Mouse (Mus musculus): Measurements from ENCODE around the gene Ttc28. TPM values are rescaled to one million over a fixed set of nuclear protein-coding genes. Genes with fewer than 3 reads are reported as not detected.

Ttc28 gene
- polyA plus RNA-seq, 1 experiment from 2014 or later: 4.2 TPM

DNA sequence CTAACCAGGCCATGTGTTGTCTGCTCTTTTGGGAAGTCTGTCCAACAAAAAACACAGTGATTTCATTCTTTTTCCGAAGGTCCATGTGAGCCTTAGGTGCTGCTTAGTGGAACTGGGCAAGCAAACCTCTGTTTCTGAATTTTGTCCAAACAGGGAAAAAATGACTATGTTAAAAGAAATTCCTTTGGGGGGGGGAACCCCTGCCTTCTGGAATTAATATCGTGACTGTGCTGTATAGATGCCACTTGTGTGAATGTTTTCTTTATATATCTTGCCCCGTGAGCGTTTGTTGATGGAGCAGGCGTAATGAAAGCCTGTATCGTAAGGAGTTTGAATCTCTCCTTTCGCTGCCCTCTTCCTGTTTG lies 127.5 kb downstream of the Ttc28 start:
- no peaks in the 10 kb centered on the region for H3K9me3 ChIP-seq (ENCODE audit: control insufficient read depth, low read length)
- H3K4me2 ChIP-seq (ENCODE audit: low read depth, low read length): no peak overlapping the region
- no peak overlapping the region for H3K9ac ChIP-seq (ENCODE audit: low read depth, low read length)
- peaks cover 13% of the 10 kb centered on the region; the same call in 1 of the 2 replicates for H3K4me1 ChIP-seq (ENCODE audit: control insufficient read depth, insufficient read depth, low read length)
- H3K27me3 ChIP-seq (replicated peaks; ENCODE audit: control insufficient read depth, insufficient read depth, low read length): no peaks in the 10 kb centered on the region
- no peaks in the 10 kb centered on the region for H3K36me3 ChIP-seq (ENCODE audit: control insufficient read depth, insufficient read depth, low read length)
- ATAC-seq: no peak
- no peak overlapping the region for H3K27ac ChIP-seq (ENCODE audit: low read length)
- 55% methylated on average over 7 of the region's 7 CpGs for WGBS
- H3K4me3 ChIP-seq (ENCODE audit: low read length): no peak overlapping the region

DNA sequence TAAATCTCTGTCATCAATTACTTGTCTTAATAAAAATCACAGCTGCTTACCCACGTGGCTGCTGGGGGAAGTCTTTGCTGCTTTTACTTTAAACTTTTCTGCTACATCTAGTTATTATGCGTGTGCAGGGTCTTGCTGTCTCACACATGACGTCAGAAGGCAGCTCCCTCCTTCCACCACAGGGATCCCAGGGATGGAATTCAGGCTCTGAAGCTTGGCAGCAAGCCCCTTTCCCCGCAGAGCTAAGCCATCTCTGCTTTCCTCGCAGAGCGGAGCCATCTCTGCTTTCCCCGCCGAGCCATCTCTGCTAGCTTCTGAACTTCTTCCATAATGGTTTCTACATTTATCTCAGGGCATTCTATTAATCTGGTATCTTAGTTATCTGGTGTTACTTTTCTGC lies 128.3 kb downstream of the Ttc28 start:
- H3K9me3 ChIP-seq (ENCODE audit: control insufficient read depth, low read length): no peaks in the 10 kb centered on the region
- H3K27me3 ChIP-seq (replicated peaks; ENCODE audit: control insufficient read depth, insufficient read depth, low read length): no peaks in the 10 kb centered on the region
- H3K27ac ChIP-seq (ENCODE audit: low read length): no peak overlapping the region
- no peaks in the 10 kb centered on the region for H3K36me3 ChIP-seq (ENCODE audit: control insufficient read depth, insufficient read depth, low read length)
- H3K9ac ChIP-seq (ENCODE audit: low read depth, low read length): no peak overlapping the region
- no peak overlapping the region for H3K4me3 ChIP-seq (ENCODE audit: low read length)
- H3K4me2 ChIP-seq (ENCODE audit: low read depth, low read length): no peak overlapping the region
- ATAC-seq: no peak
- peaks cover 18% of the 10 kb centered on the region; the same call in 1 of the 2 replicates for H3K4me1 ChIP-seq (ENCODE audit: control insufficient read depth, insufficient read depth, low read length)
- 61% methylated on average over 8 of the region's 8 CpGs for WGBS

DNA sequence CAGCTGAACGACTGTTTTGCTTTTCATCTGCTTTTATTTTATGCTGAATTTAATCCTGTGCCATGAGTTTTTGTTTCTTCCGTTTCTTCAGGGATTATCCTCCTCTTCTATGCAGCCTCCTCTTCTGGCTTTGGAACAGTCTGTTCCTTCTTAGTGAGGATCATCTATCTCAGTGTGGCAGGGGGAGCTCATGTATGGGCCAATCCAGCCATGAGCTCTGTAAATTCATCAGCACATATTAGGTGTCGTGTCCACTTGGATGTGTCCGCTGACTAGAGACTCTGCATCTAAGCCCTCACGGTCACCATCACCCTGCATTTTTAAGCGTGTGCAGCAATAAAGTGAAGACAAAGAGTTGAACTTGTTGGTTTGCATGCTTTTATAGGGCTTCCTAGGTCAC lies 128.8 kb downstream of the Ttc28 start:
- WGBS: 81% methylated on average over 6 of the region's 6 CpGs
- Histone ChIP-seq H3K9me3 (ENCODE audit: control insufficient read depth, low read length) (no peaks in the 10 kb centered on the region), H3K27ac (ENCODE audit: low read length) (no peak overlapping the region), H3K4me1 (ENCODE audit: control insufficient read depth, insufficient read depth, low read length) (peaks cover 18% of the 10 kb centered on the region; the same call in 1 of the 2 replicates), H3K36me3 (ENCODE audit: control insufficient read depth, insufficient read depth, low read length) (no peaks in the 10 kb centered on the region), H3K4me3 (ENCODE audit: low read length) (no peak overlapping the region), H3K9ac (ENCODE audit: low read depth, low read length) (no peak overlapping the region), H3K27me3 (replicated peaks; ENCODE audit: control insufficient read depth, insufficient read depth, low read length) (no peaks in the 10 kb centered on the region), H3K4me2 (ENCODE audit: low read depth, low read length) (no peak overlapping the region)
- no peak for ATAC-seq

DNA sequence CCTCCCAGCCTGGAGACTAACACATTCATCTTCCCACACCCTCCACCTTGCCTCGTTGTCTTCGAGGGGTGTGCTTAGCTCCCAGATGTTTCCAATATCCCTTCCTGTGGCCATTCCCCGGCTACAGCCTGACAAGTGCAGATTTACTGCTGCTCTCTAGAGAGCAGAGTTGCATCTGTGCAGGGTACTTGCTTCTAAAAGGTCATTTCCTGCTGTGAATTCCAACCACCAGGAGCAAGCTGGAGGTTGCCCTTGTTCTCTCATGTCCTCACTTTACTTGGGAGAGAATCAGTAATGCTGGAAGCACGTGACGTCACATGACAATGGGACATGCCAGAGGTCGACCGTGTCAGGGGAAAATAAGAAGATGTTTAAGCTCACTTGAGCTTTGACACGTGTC lies 131.7 kb downstream of the Ttc28 start:
- WGBS: 32% methylated on average over 8 of the region's 8 CpGs
- H3K27ac ChIP-seq (ENCODE audit: low read length): no peak overlapping the region
- ATAC-seq: peak; percentile 71
- peaks cover 18% of the 10 kb centered on the region; the same call in 1 of the 2 replicates for H3K4me1 ChIP-seq (ENCODE audit: control insufficient read depth, insufficient read depth, low read length)
- H3K9me3 ChIP-seq (ENCODE audit: control insufficient read depth, low read length): no peaks in the 10 kb centered on the region
- no peak overlapping the region for H3K9ac ChIP-seq (ENCODE audit: low read depth, low read length)
- no peak overlapping the region for H3K4me2 ChIP-seq (ENCODE audit: low read depth, low read length)
- no peaks in the 10 kb centered on the region for H3K36me3 ChIP-seq (ENCODE audit: control insufficient read depth, insufficient read depth, low read length)
- H3K27me3 ChIP-seq (replicated peaks; ENCODE audit: control insufficient read depth, insufficient read depth, low read length): no peaks in the 10 kb centered on the region
- no peak overlapping the region for H3K4me3 ChIP-seq (ENCODE audit: low read length)

DNA sequence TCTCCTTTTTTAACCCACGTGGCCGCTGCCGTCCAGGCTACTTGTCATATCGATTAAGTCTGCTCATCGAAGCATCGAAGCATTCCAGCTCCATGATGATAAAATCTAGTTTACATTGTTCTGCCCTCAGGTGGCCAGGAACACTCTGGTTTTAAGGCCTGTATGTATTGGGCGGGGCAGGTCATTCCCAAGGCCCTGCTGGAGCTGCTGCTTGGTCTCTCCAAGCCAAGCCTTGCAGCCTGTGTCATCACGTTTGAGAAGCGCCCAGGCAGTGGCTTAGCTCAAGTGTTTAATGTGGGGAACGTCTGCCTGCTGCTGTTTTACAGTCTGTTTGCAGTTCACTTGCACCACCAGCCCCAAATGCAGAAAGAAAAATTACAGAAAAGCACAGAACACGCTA lies 132.5 kb downstream of the Ttc28 start:
- no peaks in the 10 kb centered on the region for H3K27me3 ChIP-seq (replicated peaks; ENCODE audit: control insufficient read depth, insufficient read depth, low read length)
- H3K36me3 ChIP-seq (ENCODE audit: control insufficient read depth, insufficient read depth, low read length): no peaks in the 10 kb centered on the region
- no peak overlapping the region for H3K4me3 ChIP-seq (ENCODE audit: low read length)
- peaks cover 16% of the 10 kb centered on the region; the same call in 1 of the 2 replicates for H3K4me1 ChIP-seq (ENCODE audit: control insufficient read depth, insufficient read depth, low read length)
- H3K27ac ChIP-seq (ENCODE audit: low read length): no peak overlapping the region
- no peak for ATAC-seq
- H3K9me3 ChIP-seq (ENCODE audit: control insufficient read depth, low read length): no peaks in the 10 kb centered on the region
- 43% methylated on average over 11 of the region's 11 CpGs for WGBS
- H3K9ac ChIP-seq (ENCODE audit: low read depth, low read length): no peak overlapping the region
- H3K4me2 ChIP-seq (ENCODE audit: low read depth, low read length): no peak overlapping the region

DNA sequence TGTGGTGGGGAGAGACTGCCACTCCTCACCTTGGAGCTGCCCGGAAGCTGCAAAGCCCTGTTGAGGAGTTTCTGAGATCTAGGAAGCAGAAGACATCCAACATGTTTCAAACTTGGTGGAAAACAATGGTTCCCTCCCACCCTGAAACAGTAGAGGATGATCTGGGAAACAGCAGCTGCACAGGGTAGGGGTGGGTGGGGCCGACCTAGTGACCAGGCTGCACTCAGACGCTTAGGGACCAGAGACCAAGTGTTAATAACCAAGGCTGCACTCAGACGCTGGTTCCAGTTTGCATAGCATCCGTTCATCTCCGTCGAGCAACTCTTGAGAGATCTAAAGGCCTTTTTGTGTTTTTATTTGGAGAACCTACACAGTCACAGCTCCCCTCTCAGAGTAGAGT lies 133.0 kb downstream of the Ttc28 start:
- Histone ChIP-seq H3K9ac (ENCODE audit: low read depth, low read length) (no peak overlapping the region), H3K4me3 (ENCODE audit: low read length) (no peak overlapping the region), H3K9me3 (ENCODE audit: control insufficient read depth, low read length) (no peaks in the 10 kb centered on the region), H3K27me3 (replicated peaks; ENCODE audit: control insufficient read depth, insufficient read depth, low read length) (no peaks in the 10 kb centered on the region), H3K27ac (ENCODE audit: low read length) (no peak overlapping the region), H3K4me2 (ENCODE audit: low read depth, low read length) (no peak overlapping the region), H3K4me1 (ENCODE audit: control insufficient read depth, insufficient read depth, low read length) (peaks cover 18% of the 10 kb centered on the region; the same call in 1 of the 2 replicates), H3K36me3 (ENCODE audit: control insufficient read depth, insufficient read depth, low read length) (no peaks in the 10 kb centered on the region)
- no peak; the same call in 1 of the 2 replicates for ATAC-seq
- 49% methylated on average over 7 of the region's 7 CpGs for WGBS

DNA sequence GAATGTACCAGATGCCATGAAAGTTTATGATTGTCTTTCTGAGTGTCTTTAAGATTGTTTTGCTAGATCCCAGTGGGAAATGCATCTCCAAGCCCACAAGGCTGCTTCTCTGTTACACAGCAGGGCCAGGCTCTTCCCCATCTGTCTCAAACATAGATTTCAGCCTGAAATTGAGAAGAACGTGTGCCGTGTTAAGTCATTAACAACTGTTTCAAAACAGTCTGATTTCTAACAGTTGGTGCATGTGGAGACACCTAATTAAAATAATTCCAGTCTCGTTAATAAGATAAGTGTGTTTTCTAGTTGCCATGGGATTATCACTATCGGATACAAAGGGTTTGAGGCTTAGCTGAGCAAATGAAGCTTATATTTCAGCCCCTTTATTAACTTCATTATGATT lies 135.4 kb downstream of the Ttc28 start:
- H3K9me3 ChIP-seq (ENCODE audit: control insufficient read depth, low read length): no peaks in the 10 kb centered on the region
- WGBS: 86% methylated on average over 4 of the region's 4 CpGs
- H3K4me3 ChIP-seq (ENCODE audit: low read length): no peak overlapping the region
- H3K27me3 ChIP-seq (replicated peaks; ENCODE audit: control insufficient read depth, insufficient read depth, low read length): no peaks in the 10 kb centered on the region
- H3K4me1 ChIP-seq (ENCODE audit: control insufficient read depth, insufficient read depth, low read length): peaks cover 14% of the 10 kb centered on the region; the same call in 1 of the 2 replicates
- no peaks in the 10 kb centered on the region for H3K36me3 ChIP-seq (ENCODE audit: control insufficient read depth, insufficient read depth, low read length)
- ATAC-seq: no peak
- H3K9ac ChIP-seq (ENCODE audit: low read depth, low read length): no peak overlapping the region
- no peak overlapping the region for H3K27ac ChIP-seq (ENCODE audit: low read length)
- no peak overlapping the region for H3K4me2 ChIP-seq (ENCODE audit: low read depth, low read length)

DNA sequence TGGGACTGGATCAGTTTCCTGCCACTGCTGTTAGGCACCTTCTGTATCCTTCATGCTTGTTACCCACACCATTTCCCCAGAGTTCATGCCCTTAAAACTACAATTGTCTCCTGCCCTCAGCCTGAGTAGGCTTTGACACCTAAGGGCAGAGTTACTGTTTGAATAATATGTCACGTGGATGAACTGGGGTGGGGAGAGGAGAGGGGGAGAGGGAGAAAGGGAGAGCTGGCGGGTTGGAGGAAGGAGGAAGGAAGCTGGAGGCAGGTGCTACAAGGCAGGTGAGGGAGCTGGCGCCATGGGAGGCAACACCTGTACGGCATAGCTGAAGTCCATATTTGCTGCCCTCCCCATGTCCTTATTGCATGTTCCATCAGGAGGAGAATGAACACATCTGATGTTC lies 137.7 kb downstream of the Ttc28 start:
- Histone ChIP-seq H3K9me3 (ENCODE audit: control insufficient read depth, low read length) (no peaks in the 10 kb centered on the region), H3K9ac (ENCODE audit: low read depth, low read length) (no peak overlapping the region), H3K4me1 (ENCODE audit: control insufficient read depth, insufficient read depth, low read length) (0 out of 2 replicates have a peak, but pooled peaks cover 5% of the 10 kb centered on the region), H3K36me3 (ENCODE audit: control insufficient read depth, insufficient read depth, low read length) (no peaks in the 10 kb centered on the region), H3K4me2 (ENCODE audit: low read depth, low read length) (no peak overlapping the region), H3K4me3 (ENCODE audit: low read length) (no peak overlapping the region), H3K27me3 (replicated peaks; ENCODE audit: control insufficient read depth, insufficient read depth, low read length) (no peaks in the 10 kb centered on the region), H3K27ac (ENCODE audit: low read length) (no peak overlapping the region)
- WGBS: 59% methylated on average over 4 of the region's 4 CpGs
- ATAC-seq: peak; percentile 80

DNA sequence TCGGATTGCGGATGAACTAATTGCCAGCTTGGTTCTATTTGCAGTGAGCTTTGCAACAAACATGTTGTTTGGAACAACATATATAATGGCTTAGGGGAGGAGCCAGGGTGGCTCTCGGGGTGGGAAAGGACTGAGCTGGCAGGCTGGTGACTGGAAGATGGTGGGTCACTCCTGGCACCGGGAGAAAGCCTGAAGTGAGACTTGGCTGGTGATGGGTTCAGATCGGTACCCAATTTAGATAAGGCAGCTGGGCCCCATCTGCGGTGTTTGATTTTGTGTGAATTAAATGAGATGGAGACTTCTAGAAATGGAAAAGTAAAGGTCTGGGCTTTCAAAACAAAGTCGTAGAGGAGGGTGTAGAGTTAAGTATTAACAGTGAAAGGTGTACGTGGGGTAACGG lies 142.7 kb downstream of the Ttc28 start:
- Histone ChIP-seq H3K27me3 (replicated peaks; ENCODE audit: control insufficient read depth, insufficient read depth, low read length) (no peaks in the 10 kb centered on the region), H3K9ac (ENCODE audit: low read depth, low read length) (no peak overlapping the region), H3K4me1 (ENCODE audit: control insufficient read depth, insufficient read depth, low read length) (peaks cover 9% of the 10 kb centered on the region), H3K4me3 (ENCODE audit: low read length) (no peak overlapping the region), H3K36me3 (ENCODE audit: control insufficient read depth, insufficient read depth, low read length) (no peaks in the 10 kb centered on the region), H3K4me2 (ENCODE audit: low read depth, low read length) (no peak overlapping the region), H3K27ac (ENCODE audit: low read length) (no peak overlapping the region), H3K9me3 (ENCODE audit: control insufficient read depth, low read length) (no peaks in the 10 kb centered on the region)
- ATAC-seq: no peak
- WGBS: 84% methylated on average over 9 of the region's 9 CpGs

DNA sequence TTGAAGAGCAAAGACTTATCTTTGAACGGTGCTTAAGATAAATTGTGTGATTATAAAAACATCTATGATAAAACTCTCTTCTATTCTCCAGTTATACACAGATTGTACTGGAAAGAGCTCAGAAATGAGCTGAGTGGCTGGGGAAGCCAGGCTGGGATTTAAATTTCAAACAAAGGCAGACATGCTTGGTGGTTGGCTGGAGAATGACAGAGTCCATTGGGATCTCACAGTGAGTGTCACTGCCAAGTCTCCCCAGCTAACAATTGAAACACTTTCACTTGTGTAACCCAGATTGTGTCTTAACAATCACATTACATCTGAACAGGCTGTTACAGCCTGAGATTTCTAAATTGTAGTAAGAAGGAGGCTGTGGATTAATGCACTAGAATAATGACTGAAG lies 143.3 kb downstream of the Ttc28 start:
- peaks cover 9% of the 10 kb centered on the region for H3K4me1 ChIP-seq (ENCODE audit: control insufficient read depth, insufficient read depth, low read length)

More for the DNA sequence above, 143.3 kb downstream of the Ttc28 start:
- Histone ChIP-seq H3K4me2 (ENCODE audit: low read depth, low read length) (no peak overlapping the region), H3K27ac (ENCODE audit: low read length) (no peak overlapping the region), H3K36me3 (ENCODE audit: control insufficient read depth, insufficient read depth, low read length) (no peaks in the 10 kb centered on the region), H3K4me3 (ENCODE audit: low read length) (no peak overlapping the region), H3K9me3 (ENCODE audit: control insufficient read depth, low read length) (no peaks in the 10 kb centered on the region), H3K27me3 (replicated peaks; ENCODE audit: control insufficient read depth, insufficient read depth, low read length) (no peaks in the 10 kb centered on the region), H3K9ac (ENCODE audit: low read depth, low read length) (no peak overlapping the region)
- ATAC-seq: no peak
- WGBS: 42% methylated on average over 1 of the region's 1 CpGs
